Mouse (Mus musculus): ENCODE results near the gene Gm21425. TPM values are rescaled to one million over a fixed set of nuclear protein-coding genes. Genes with fewer than 3 reads are reported as not detected.
"Not testable (repeated sequence)": the region's sequence is repeated elsewhere in the genome, so short reads cannot be mapped to it uniquely, and the experiment has no call there.

The Gm21425 gene
- total RNA-seq (2014; rRNA removed), result not detected in 2 replicates
- not detected in 2 replicates for polyA plus RNA-seq (2015; fragmentation: Nextera tagmentation; extraction: Ambion mirVana)

GRCm38 (mm10) chrY:13161668-13162067, at the start of gene Gm21425:
Gene Gm21425 (plus strand): TSS chrY:13161968.
- not testable (repeated sequence) for H3K4me1 ChIP-seq (ENCODE audit: insufficient read depth); ATAC-seq; H3K9ac ChIP-seq; H3K4me3 ChIP-seq (ENCODE audit: low read depth, low read length); H3K27ac ChIP-seq (ENCODE audit: low read depth, low read length); H3K27me3 ChIP-seq (ENCODE audit: insufficient read depth, low read length); H3K4me2 ChIP-seq (ENCODE audit: low read depth); DNase-seq; H3K9me3 ChIP-seq (ENCODE audit: low read length); H3K36me3 ChIP-seq (ENCODE audit: insufficient read depth)

GRCm38 (mm10) chrY:13133392-13133791, 28.4 kb upstream of the Gm21425 start, which contains the start of gene Gm21891:
Gene Gm21891 (minus strand): TSS chrY:13133492.
- H3K4me3 ChIP-seq (ENCODE audit: low read depth, low read length); H3K9ac ChIP-seq; DNase-seq; H3K9me3 ChIP-seq (ENCODE audit: low read length); H3K27me3 ChIP-seq (ENCODE audit: insufficient read depth, low read length); H3K4me2 ChIP-seq (ENCODE audit: low read depth); H3K4me1 ChIP-seq (ENCODE audit: insufficient read depth); ATAC-seq; H3K27ac ChIP-seq (ENCODE audit: low read depth, low read length); H3K36me3 ChIP-seq (ENCODE audit: insufficient read depth): not testable (repeated sequence)
- no CpG with 5 or more reads among the region's 3 CpGs for WGBS

Other genes with a start within 250 kb of the Gm21425 start
- gene Gm20807, start 119.1 kb upstream of the Gm21425 start, total RNA-seq (2014; rRNA removed), result not detected in 2 replicates
- gene Gm20807, start 119.1 kb upstream of the Gm21425 start, polyA plus RNA-seq (2015; fragmentation: Nextera tagmentation; extraction: Ambion mirVana), result not detected in 2 replicates
- not detected in 2 replicates for gene Gm21891, start 28.5 kb upstream of the Gm21425 start, total RNA-seq (2014; rRNA removed)
- not detected in 2 replicates for gene Gm21891, start 28.5 kb upstream of the Gm21425 start, polyA plus RNA-seq (2015; fragmentation: Nextera tagmentation; extraction: Ambion mirVana)
- gene Gm21828, start 62.0 kb downstream of the Gm21425 start, total RNA-seq (2014; rRNA removed), result not detected in 2 replicates
- gene Gm21828, start 62.0 kb downstream of the Gm21425 start, polyA plus RNA-seq (2015; fragmentation: Nextera tagmentation; extraction: Ambion mirVana), result not detected in 2 replicates
- gene Gm21440, start 90.4 kb downstream of the Gm21425 start, total RNA-seq (2014; rRNA removed), result not detected in 2 replicates
- gene Gm21440, start 90.4 kb downstream of the Gm21425 start, polyA plus RNA-seq (2015; fragmentation: Nextera tagmentation; extraction: Ambion mirVana), result not detected in 2 replicates
- not detected in 2 replicates for gene Gm21454, start 90.5 kb downstream of the Gm21425 start, total RNA-seq (2014; rRNA removed)
- gene Gm21454, start 90.5 kb downstream of the Gm21425 start, polyA plus RNA-seq (2015; fragmentation: Nextera tagmentation; extraction: Ambion mirVana), result not detected in 2 replicates
- gene Gm21725, start 187.1 kb downstream of the Gm21425 start, total RNA-seq (2014; rRNA removed), result not detected in 2 replicates
- not detected in 2 replicates for gene Gm21725, start 187.1 kb downstream of the Gm21425 start, polyA plus RNA-seq (2015; fragmentation: Nextera tagmentation; extraction: Ambion mirVana)